Mouse (Mus musculus): ENCODE measurements around the gene 4930404N11Rik. TPM values are rescaled to one million over a fixed set of nuclear protein-coding genes. Genes with fewer than 3 reads are reported as not detected.
A peak's percentile ranks its signal among the peaks of the same experiment; 100 is the strongest.

The 4930404N11Rik gene
- polyA plus RNA-seq, 1 experiment from 2014 or later = 1.2 TPM

DNA sequence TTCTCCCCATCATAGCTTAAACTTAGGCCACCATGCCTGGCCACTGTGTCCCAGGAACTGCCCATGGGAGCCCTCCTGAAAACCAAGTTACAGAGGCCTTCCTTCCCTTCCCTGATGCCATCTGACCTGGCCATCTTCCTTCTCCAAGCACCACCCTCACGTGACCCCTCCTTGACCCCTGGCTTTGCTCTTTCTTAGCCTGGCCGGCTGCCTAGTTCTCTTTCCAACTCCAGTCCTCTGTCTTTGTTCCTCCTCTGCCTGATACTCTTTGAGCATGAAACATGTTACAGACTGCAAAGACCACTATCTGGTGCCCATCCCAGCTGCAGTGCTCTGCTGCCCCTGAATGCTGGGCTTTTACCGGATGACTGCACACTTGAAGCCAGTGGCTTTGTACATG lies 23.8 kb upstream of the 4930404N11Rik start:
- Histone ChIP-seq H3K9me3 (no peaks in the 10 kb centered on the region), H3K36me3 (peaks cover 43% of the 10 kb centered on the region), H3K4me1 (peaks cover 27% of the 10 kb centered on the region), H3K9ac (0 out of 2 replicates have a peak overlapping the region, but pooled peaks have one; percentile 32), H3K4me3 (no peak overlapping the region), H3K4me2 (no peak overlapping the region), H3K27ac (peak overlapping the region; percentile 22; the same call in 1 of the 2 replicates), H3K27me3 (no peaks in the 10 kb centered on the region)
- no peak for ATAC-seq (ENCODE audit: insufficient number of reproducible peaks, insufficient read depth, low FRiP score, low TSS enrichment, low read depth)
- 62% methylated on average over 3 of the region's 3 CpGs for WGBS

DNA sequence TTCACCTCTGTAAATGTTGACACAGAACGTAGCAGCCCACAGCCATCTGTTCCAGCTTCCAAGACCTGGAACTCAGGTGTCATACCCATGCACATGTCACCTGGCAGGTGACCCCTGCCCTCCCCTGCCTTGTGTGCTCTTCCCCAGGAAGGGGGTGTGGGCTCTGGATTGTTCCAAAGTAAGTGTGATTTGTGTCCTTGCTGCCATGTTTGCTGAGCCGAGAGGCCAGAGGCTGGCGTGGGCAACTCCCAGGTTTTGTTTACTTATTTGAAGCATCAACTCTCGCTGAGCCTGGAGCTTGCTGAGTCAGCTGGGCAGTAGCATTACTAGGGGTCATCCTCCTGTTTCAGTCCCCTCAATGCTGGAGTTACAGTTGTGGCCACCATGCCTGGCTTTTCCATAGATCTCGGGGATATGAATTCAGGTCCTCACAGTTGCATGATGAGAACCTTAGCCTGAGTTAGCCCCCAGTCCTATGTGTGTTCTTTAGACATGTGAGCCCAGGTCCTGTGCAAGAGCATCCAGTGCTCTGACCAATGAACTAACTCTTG lies 23.0 kb upstream of the 4930404N11Rik start, which contains the start of gene Gm48552:
TSS of gene Gm48552 (plus strand) at position 501 of the 551 bp plus-strand sequence.
- no peak for ATAC-seq (ENCODE audit: insufficient number of reproducible peaks, insufficient read depth, low FRiP score, low TSS enrichment, low read depth)
- 91% methylated on average over 5 of the region's 5 CpGs for WGBS
- Histone ChIP-seq H3K4me2 (no peak within 1 kb of the TSS), H3K27me3 (no peaks in the 10 kb centered on the region), H3K4me1 (peaks cover 23% of the 10 kb centered on the region), H3K36me3 (peaks cover 43% of the 10 kb centered on the region), H3K4me3 (no peak within 1 kb of the TSS), H3K27ac (peak within 1 kb of the TSS; percentile 22; the same call in 1 of the 2 replicates), H3K9ac (0 out of 2 replicates have a peak within 1 kb of the TSS, but pooled peaks have one; percentile 32), H3K9me3 (no peaks in the 10 kb centered on the region)

DNA sequence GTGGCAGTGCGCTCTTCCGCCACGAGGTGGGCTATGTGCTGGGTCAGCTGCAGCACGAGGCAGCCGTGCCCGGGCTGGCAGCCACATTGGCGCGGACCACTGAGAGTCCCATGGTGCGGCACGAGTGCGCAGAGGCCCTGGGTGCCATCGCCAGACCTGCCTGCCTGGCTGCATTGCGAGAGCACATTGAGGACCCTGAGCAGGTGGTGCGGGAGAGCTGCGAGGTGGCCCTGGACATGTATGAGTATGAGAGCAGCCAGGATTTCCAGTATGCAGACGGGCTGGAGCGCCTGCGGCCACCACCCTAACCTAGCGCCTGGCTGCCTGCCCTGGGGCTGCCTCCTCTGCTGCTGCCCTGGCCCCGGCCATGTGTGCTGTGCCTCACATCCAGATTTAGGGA lies 22.1 kb upstream of the 4930404N11Rik start:
- H3K36me3 ChIP-seq = peaks cover 43% of the 10 kb centered on the region
- H3K27me3 ChIP-seq = no peaks in the 10 kb centered on the region
- no peaks in the 10 kb centered on the region for H3K9me3 ChIP-seq
- WGBS = 95% methylated on average over 20 of the region's 20 CpGs
- H3K4me3 ChIP-seq = no peak overlapping the region
- H3K4me1 ChIP-seq = peaks cover 14% of the 10 kb centered on the region
- no peak overlapping the region for H3K4me2 ChIP-seq
- no peak overlapping the region for H3K9ac ChIP-seq
- ATAC-seq (ENCODE audit: insufficient number of reproducible peaks, insufficient read depth, low FRiP score, low TSS enrichment, low read depth) = no peak
- no peak overlapping the region for H3K27ac ChIP-seq

DNA sequence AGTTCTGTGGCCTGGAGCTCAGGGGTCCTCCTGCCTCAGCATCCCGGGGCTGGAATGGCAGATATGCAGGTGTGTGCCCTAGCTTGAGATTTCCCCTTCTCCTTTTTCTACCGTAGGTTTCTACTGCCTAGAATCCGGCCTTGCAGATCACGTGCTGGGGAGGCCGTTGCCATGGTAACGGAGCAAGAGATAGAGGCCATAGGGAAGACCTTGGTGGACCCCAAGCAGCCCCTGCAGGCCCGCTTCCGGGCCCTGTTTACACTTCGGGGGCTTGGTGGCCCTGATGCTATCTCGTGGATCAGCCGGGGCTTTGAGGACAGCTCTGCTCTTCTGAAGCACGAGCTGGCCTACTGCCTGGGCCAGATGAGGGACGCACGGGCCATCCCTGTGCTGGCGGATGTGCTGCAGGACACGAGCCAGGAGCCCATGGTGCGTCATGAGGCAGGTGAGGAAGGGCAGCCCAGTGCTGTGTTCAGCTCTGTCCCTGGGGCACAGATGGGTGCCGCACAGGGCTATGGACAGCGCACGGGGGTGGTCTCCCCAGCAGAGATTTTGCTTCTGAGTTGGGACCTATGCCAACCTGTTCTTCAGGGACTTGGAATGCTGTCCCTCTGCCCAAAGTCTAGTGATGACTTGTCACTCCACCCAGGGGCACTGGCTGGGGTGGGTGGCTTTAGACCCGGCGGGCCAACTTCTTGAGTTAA lies 20.1 kb upstream of the 4930404N11Rik start:
- ATAC-seq (ENCODE audit: insufficient number of reproducible peaks, insufficient read depth, low FRiP score, low TSS enrichment, low read depth) = no peak
- H3K4me1 ChIP-seq = peaks cover 12% of the 10 kb centered on the region
- peaks cover 38% of the 10 kb centered on the region for H3K36me3 ChIP-seq
- peak overlapping the region; percentile 90; the same call in 1 of the 2 replicates for H3K9ac ChIP-seq
- H3K4me3 ChIP-seq = peak overlapping the region; percentile 94
- no peaks in the 10 kb centered on the region for H3K9me3 ChIP-seq
- H3K4me2 ChIP-seq = peak overlapping the region; percentile 77
- H3K27ac ChIP-seq = no peak overlapping the region
- no peaks in the 10 kb centered on the region for H3K27me3 ChIP-seq
- WGBS = 89% methylated on average over 22 of the region's 22 CpGs

DNA sequence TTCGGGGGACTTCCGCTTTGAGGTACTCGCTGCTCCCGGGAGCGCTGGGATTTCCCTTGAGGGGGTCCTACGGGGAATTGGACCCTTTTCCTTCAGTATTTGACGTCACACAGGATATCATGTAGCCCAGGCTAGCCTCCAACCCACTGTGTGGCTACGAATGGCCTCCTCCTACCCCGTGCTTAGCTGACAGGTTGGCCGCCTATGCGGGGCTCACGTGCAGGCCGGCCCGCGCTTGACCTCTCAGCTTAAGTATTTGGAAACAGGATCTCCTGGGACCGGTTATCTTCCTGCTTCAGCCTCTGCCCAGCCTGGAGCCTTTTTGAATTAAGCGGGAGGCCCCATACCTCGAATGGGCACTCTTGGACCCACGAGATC lies 19.0 kb upstream of the 4930404N11Rik start:
- Histone ChIP-seq H3K9me3 (no peaks in the 10 kb centered on the region), H3K27me3 (no peaks in the 10 kb centered on the region), H3K9ac (peak overlapping the region; percentile 90), H3K4me2 (peak overlapping the region; percentile 77), H3K36me3 (peaks cover 38% of the 10 kb centered on the region), H3K4me1 (peaks cover 12% of the 10 kb centered on the region), H3K27ac (peak overlapping the region; percentile 82), H3K4me3 (peak overlapping the region; percentile 94)
- ATAC-seq (ENCODE audit: insufficient number of reproducible peaks, insufficient read depth, low FRiP score, low TSS enrichment, low read depth) = no peak
- WGBS = under 1% methylated on average over 19 of the region's 19 CpGs

DNA sequence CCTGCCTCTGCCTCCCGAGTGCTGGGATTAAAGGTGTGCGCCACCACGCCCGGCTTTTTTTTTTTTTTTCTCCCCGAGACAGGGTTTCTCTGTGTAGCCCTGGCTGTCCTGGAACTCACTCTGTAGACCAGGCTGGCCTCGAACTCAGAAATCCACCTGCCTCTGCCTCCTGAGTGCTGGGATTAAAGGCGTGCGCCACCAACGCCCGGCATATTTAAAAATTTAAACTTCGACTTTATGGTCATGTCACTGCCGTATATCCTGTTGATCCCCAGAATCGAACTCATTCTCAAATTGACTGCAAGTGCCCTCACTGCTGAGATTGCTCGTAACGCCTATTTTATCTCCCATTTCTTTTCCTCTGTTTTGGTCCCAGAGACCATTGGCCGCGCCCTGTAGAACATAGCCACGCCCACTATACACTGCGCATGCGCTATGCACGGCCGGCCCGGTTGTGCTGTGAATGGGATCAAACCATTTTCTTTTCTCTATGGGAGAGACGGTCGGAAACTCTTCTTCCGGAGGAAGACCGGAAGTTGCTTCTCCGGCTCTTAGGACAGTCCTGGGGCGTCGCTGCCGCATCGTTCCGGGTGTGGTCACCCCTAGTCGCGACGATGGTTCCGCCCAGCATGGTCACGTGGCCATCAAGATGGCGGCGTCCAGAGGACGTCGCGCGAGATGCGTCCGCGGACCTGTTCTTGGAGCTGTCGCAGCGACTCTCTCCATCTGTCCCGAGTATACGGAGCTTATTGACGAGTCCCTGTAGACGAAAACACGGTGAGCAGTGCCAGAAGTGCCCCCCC lies 18.4 kb upstream of the 4930404N11Rik start, which contains the start of the genes Dohh and Gm48551:
TSS of gene Dohh (plus strand) at position 627 of the 803 bp plus-strand sequence.
TSS of gene Gm48551 (plus strand) at position 665 of the 803 bp plus-strand sequence.
- 8% methylated on average over 54 of the region's 54 CpGs for WGBS
- Histone ChIP-seq H3K36me3 (peaks cover 33% of the 10 kb centered on the region), H3K9me3 (no peaks in the 10 kb centered on the region), H3K27me3 (no peaks in the 10 kb centered on the region), H3K4me1 (peaks cover 15% of the 10 kb centered on the region), H3K27ac (peak within 1 kb of the TSS; percentile 82), H3K9ac (peak within 1 kb of the TSS; percentile 90), H3K4me3 (peak within 1 kb of the TSS; percentile 94), H3K4me2 (peak within 1 kb of the TSS; percentile 77)
- ATAC-seq (ENCODE audit: insufficient number of reproducible peaks, insufficient read depth, low FRiP score, low TSS enrichment, low read depth) = peak; percentile 92

DNA sequence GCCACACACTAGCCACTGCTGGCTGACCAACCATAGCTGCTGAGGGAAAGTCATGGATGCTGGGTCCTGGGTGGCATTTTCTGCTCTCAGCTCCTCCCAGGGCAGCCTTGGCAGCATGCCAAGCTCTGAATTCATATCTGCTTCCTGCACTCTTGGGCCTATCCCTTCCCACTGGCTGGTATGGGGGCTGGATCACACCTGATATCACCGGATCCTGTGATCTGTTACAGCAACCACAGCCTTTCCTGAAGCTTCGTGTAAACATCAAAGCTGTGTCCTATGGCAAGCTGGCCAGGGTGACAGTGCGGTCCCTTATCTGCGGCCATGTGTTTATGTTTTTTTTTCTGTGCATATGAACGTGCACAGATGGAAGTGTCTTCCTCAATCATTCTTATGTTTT lies 16.4 kb upstream of the 4930404N11Rik start:
- Histone ChIP-seq H3K9ac (0 out of 2 replicates have a peak overlapping the region, but pooled peaks have one; percentile 52), H3K27me3 (no peaks in the 10 kb centered on the region), H3K36me3 (peaks cover 13% of the 10 kb centered on the region), H3K4me2 (no peak overlapping the region), H3K27ac (no peak overlapping the region), H3K4me1 (peaks cover 24% of the 10 kb centered on the region), H3K9me3 (no peaks in the 10 kb centered on the region), H3K4me3 (no peak overlapping the region)
- no peak for ATAC-seq (ENCODE audit: insufficient number of reproducible peaks, insufficient read depth, low FRiP score, low TSS enrichment, low read depth)
- WGBS = 75% methylated on average over 5 of the region's 5 CpGs

DNA sequence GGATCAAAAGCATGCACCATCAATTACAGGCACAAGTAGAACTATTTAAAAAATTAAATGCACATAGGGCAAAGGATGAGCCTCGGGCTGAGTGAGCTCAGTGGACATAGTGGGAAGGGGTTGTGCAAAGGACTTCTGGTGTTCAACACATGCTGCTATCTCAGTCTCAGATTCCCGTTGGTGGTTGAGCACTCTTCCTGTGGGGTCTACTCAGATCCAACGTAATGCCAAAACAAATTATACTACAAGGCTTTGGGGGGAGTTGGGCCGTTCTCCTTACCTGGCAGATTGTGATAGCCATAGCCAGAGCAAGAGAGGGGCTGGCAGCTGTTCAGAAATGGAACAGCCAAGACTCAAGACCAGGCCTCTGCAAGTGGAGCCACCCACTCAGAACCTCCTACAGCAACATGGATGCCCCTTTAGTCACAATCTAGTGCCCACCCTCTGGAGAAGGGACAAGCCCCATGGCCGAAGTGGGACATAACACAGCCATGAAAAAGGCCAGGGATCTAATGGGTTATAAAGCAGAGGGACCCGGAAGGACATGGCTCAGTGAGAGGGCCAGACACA lies 14.3 kb upstream of the 4930404N11Rik start:
- Histone ChIP-seq H3K36me3 (peaks cover 13% of the 10 kb centered on the region), H3K27ac (no peak overlapping the region), H3K27me3 (no peaks in the 10 kb centered on the region), H3K4me3 (no peak overlapping the region), H3K4me2 (no peak overlapping the region), H3K9ac (no peak overlapping the region), H3K9me3 (no peaks in the 10 kb centered on the region), H3K4me1 (peaks cover 31% of the 10 kb centered on the region)
- WGBS = 84% methylated on average over 6 of the region's 6 CpGs
- no peak for ATAC-seq (ENCODE audit: insufficient number of reproducible peaks, insufficient read depth, low FRiP score, low TSS enrichment, low read depth)

DNA sequence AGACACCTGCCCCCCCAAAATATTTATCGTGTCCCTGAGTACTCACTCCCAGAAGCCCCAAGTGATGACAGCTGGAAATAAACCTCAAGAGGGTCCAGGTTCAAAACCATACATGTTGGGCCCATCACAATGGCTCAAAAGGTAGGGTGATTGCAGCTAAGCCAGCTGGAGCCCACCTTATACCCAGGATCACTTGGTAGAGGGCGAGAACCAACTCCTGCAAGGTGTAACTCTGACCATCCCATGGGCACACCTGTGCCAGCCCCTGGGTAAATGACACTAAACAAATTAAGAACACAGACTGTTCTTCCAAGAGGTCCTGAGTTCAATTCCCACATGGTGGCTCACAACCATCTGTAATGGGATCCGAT lies 13.6 kb upstream of the 4930404N11Rik start:
- Histone ChIP-seq H3K4me2 (peak overlapping the region; percentile 88), H3K27ac (peak overlapping the region; percentile 85), H3K4me1 (peaks cover 30% of the 10 kb centered on the region), H3K4me3 (peak overlapping the region; percentile 79), H3K9ac (peak overlapping the region; percentile 69), H3K36me3 (peaks cover 17% of the 10 kb centered on the region), H3K27me3 (no peaks in the 10 kb centered on the region), H3K9me3 (no peaks in the 10 kb centered on the region)
- ATAC-seq (ENCODE audit: insufficient number of reproducible peaks, insufficient read depth, low FRiP score, low TSS enrichment, low read depth) = no peak
- WGBS = 56% methylated on average over 3 of the region's 3 CpGs

DNA sequence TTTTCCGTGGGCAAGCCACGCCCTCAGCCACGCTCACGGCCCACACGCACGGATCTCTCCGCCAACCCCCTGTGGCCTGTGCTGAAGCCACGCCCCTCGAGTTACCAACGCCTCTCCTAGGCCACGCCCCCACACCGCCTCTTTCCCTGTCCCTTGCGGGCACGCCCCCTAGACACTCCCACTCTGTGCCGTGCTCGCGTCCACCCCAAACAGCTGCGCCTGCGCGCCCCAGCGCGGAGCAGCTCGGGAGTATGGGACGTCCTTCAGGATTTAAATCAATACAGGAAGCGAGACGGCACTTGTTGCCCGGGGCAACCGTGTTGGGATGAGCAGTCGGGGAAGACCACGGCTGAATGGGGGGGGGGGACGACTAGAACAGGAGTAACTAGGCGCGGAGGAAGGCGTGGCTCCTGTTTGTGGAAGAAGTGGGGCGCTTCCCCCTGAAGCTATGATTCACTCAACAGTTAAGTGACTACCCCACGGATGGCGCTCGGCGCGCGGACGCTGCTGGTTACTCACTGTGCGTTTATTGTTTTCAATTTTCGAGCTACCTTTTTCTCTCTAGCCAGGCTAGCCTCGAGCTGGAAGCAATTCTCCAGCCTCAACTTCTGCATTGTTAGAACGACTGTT lies 13.1 kb upstream of the 4930404N11Rik start:
- ATAC-seq (ENCODE audit: insufficient number of reproducible peaks, insufficient read depth, low FRiP score, low TSS enrichment, low read depth) = peak; percentile 94
- Histone ChIP-seq H3K4me1 (peaks cover 30% of the 10 kb centered on the region), H3K27ac (peak overlapping the region; percentile 85), H3K36me3 (peaks cover 22% of the 10 kb centered on the region), H3K9ac (peak overlapping the region; percentile 69), H3K27me3 (no peaks in the 10 kb centered on the region), H3K4me3 (peak overlapping the region; percentile 79), H3K9me3 (no peaks in the 10 kb centered on the region), H3K4me2 (peak overlapping the region; percentile 88)
- WGBS = under 1% methylated on average over 46 of the region's 46 CpGs

Measured in embryonic facial prominence, embryonic 13.5 days (tissue).